Mouse (Mus musculus) ES-E14 (cell line): Measurements from ENCODE around the gene Robo1. TPM values are rescaled to one million over a fixed set of nuclear protein-coding genes. Genes with fewer than 3 reads are reported as not detected.

Source experiments
- DNase-seq: peaks from one replicate; pipeline ENCODE4 v3.0.0-alpha.2; 2013; ENCODE audit warnings: low read depth, low spot score
- H3K27ac ChIP-seq: 2 replicates; pipeline ENCODE4 v1.5.1; 2012; ENCODE audit warnings: low read depth, mild to moderate bottlenecking, low read length, moderate library complexity, mixed read lengths; ENCODE audit not compliant: poor library complexity, insufficient read depth, severe bottlenecking
- H3K36me3 ChIP-seq: 2 replicates; pipeline ENCODE4 v1.6.1; 2012; ENCODE audit warnings: mild to moderate bottlenecking, low read length, moderate library complexity, mixed read lengths; ENCODE audit not compliant: control insufficient read depth, poor library complexity, insufficient read depth, severe bottlenecking
- H3K4me1 ChIP-seq, 2 experiments: fragments of 150-350 bp in 1 of 2; sonication (generic) in 1 of 2; 2 replicates each; pipeline ENCODE4 v1.6.1; 2012; ENCODE audit warnings: low read length in 2 of 2, mild to moderate bottlenecking in 1 of 2, mixed read lengths in 1 of 2; ENCODE audit not compliant: control insufficient read depth in 2 of 2, insufficient read depth in 2 of 2, poor library complexity in 1 of 2
- H3K4me3 ChIP-seq, 2 experiments: fragments of 150-350 bp in 1 of 2; sonication (generic) in 1 of 2; 2 replicates each; pipeline ENCODE4 v1.5.1; 2012; ENCODE audit warnings: low read length in 2 of 2, low read depth in 1 of 2, mild to moderate bottlenecking in 1 of 2, mixed read lengths in 1 of 2; ENCODE audit not compliant: insufficient read depth in 1 of 2, poor library complexity in 1 of 2, severe bottlenecking in 1 of 2
- H3K9ac ChIP-seq: 2 replicates; pipeline ENCODE4 v1.6.1; 2012; ENCODE audit warnings: low read depth, mild to moderate bottlenecking, low read length, mixed read lengths; ENCODE audit not compliant: poor library complexity, insufficient read depth, severe bottlenecking
- H3K9me3 ChIP-seq: fragments of 150-350 bp; sonication (generic); 2 replicates; pipeline ENCODE4 v1.6.1; 2012; ENCODE audit warnings: low read depth, mild to moderate bottlenecking, low read length; ENCODE audit not compliant: control insufficient read depth, insufficient read depth
- CHD2 ChIP-seq: IDR thresholded peaks from 2 replicates; pipeline ENCODE4 v1.6.1; 2014; ENCODE audit warnings: mild to moderate bottlenecking, low read depth, low read length, inconsistent platforms
- HCFC1 ChIP-seq: IDR thresholded peaks from 2 replicates; pipeline ENCODE4 v1.6.1; 2012; ENCODE audit warnings: low read length, inconsistent platforms, borderline replicate concordance; ENCODE audit not compliant: insufficient read depth
- MAFK ChIP-seq: IDR thresholded peaks from 2 replicates; pipeline ENCODE4 v1.6.1; 2014; ENCODE audit warnings: mild to moderate bottlenecking, low read depth, low read length, inconsistent platforms; ENCODE audit not compliant: insufficient read depth
- ZC3H11A ChIP-seq: IDR thresholded peaks from 2 replicates; pipeline ENCODE4 v1.6.1; 2012; ENCODE audit warnings: low read depth, mild to moderate bottlenecking, inconsistent platforms, low read length, borderline replicate concordance
- ZNF384 ChIP-seq: IDR thresholded peaks from 2 replicates; pipeline ENCODE4 v1.6.1; 2012; ENCODE audit warnings: low read depth, low read length, inconsistent platforms
- in situ Hi-C, 2 experiments: fragments of 600-800 bp; cut with MboI; formaldehyde crosslinking; loops; one replicate each; pipeline ENCODE4 v1.15.1; 2025; ENCODE audit warnings: low sequenced_read_pairs in 2 of 2, inconsistent platforms in 1 of 2; ENCODE audit not compliant: unreplicated experiment in 2 of 2
- total RNA-seq: library from RNA; depleted of rRNA; stranded (reverse); fragments of 300-350 nt; gene quantifications from 2 replicates; pipeline ENCODE4 v1.2.3, GENCODE M21; 2012

Robo1 gene
- total RNA-seq, 1 experiment = 20.5 TPM

- no peak for TF ChIP-seq MAFK
- no peak for TF ChIP-seq CHD2
- TF ChIP-seq ZNF384 = no peak
- no peak for TF ChIP-seq HCFC1
- TF ChIP-seq ZC3H11A = no peak
- no peak overlapping the region for H3K4me3 ChIP-seq
- no peaks in the 10 kb centered on the region for H3K4me1 ChIP-seq
- no peak overlapping the region for H3K27ac ChIP-seq
- DNase-seq = no peak
- no peak overlapping the region for H3K9ac ChIP-seq
- no peaks in the 10 kb centered on the region for H3K36me3 ChIP-seq
- H3K9me3 ChIP-seq = no peaks in the 10 kb centered on the region
- in situ Hi-C loops = no loop called here
These were observed 255.3 kb downstream of the Robo1 start for GRCm38 (mm10) chr16:72563196-72563963.

- in situ Hi-C loops = no loop called here
These were observed 267.1 kb downstream of the Robo1 start for GRCm38 (mm10) chr16:72575171-72575570.

DNA sequence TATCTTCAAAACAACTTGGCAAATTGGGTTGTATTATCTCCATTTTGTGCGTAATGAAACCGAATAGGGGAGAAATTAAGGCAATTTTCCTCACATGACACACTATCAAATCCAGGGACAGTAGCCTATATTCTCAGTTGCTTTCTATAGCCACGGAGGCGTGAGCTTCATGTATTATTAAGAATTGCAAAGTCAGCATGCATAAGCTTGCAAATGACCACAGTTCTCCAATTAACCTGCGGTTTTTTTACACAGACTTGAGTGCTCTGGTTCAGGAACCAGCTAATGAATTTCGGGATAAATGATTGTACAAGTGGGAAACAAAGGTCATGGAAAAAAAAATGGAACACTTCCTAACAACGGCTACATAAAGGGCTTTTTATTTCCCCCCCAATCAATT, 268.9 kb downstream of the Robo1 start:
- no peak overlapping the region for H3K27ac ChIP-seq
- no peak overlapping the region for H3K4me3 ChIP-seq
- DNase-seq = no peak
- no peak overlapping the region for H3K9ac ChIP-seq
- no peaks in the 10 kb centered on the region for H3K36me3 ChIP-seq
- H3K4me1 ChIP-seq = no peaks in the 10 kb centered on the region
- in situ Hi-C loops = no loop called here
- H3K9me3 ChIP-seq = no peaks in the 10 kb centered on the region
- TF ChIP-seq ZC3H11A = no peak
- 0 out of 2 replicates have a peak, but pooled peaks have one; percentile 34 for TF ChIP-seq MAFK
- TF ChIP-seq CHD2 = no peak
- TF ChIP-seq ZNF384 = no peak
- TF ChIP-seq HCFC1 = no peak

More at GRCm38 (mm10) chr16:72575171-72575570, 267.1 kb downstream of the Robo1 start:
- no peak overlapping the region for H3K9ac ChIP-seq
- H3K9me3 ChIP-seq = no peaks in the 10 kb centered on the region
- no peak overlapping the region for H3K27ac ChIP-seq
- no peak for TF ChIP-seq CHD2
- TF ChIP-seq MAFK = no peak
- no peak for TF ChIP-seq HCFC1
- TF ChIP-seq ZNF384 = no peak
- no peak for TF ChIP-seq ZC3H11A
- H3K4me1 ChIP-seq = no peaks in the 10 kb centered on the region
- no peaks in the 10 kb centered on the region for H3K36me3 ChIP-seq
- H3K4me3 ChIP-seq = no peak overlapping the region
- DNase-seq = no peak

- in situ Hi-C loops = no loop called here
- DNase-seq = no peak
- no peak overlapping the region for H3K27ac ChIP-seq
- H3K4me3 ChIP-seq = no peak overlapping the region
- no peaks in the 10 kb centered on the region for H3K4me1 ChIP-seq
- no peaks in the 10 kb centered on the region for H3K36me3 ChIP-seq
- H3K9ac ChIP-seq = no peak overlapping the region
- no peaks in the 10 kb centered on the region for H3K9me3 ChIP-seq
- TF ChIP-seq CHD2 = no peak
- TF ChIP-seq ZC3H11A = no peak
- no peak for TF ChIP-seq MAFK
- no peak for TF ChIP-seq HCFC1
- no peak for TF ChIP-seq ZNF384
These were observed 276.5 kb downstream of the Robo1 start for GRCm38 (mm10) chr16:72584454-72585159.
